Mouse (Mus musculus) cortical plate, adult 2 months (tissue): ENCODE measurements around the gene Vamp4.

ENCODE experiments used
- CTCF ChIP-seq: fragments of 200-500 bp; IDR thresholded peaks from 2 replicates; pipeline ENCODE4 v1.5.1; 2011; ENCODE audit warnings: mild to moderate bottlenecking, control low read depth, low read length; ENCODE audit not compliant: insufficient read depth; ENCODE audit errors: extremely low read depth
- POLR2A ChIP-seq: fragments of 200-500 bp; IDR thresholded peaks from 2 replicates; pipeline ENCODE4 v1.6.1; 2011; ENCODE audit warnings: mild to moderate bottlenecking, low read length, control low read depth; ENCODE audit not compliant: insufficient read depth; ENCODE audit errors: extremely low read depth

GRCm38 (mm10) chr1:162530666-162531065 is 39.6 kb upstream of the Vamp4 start:
- no peak for TF ChIP-seq CTCF
- TF ChIP-seq POLR2A: no peak
